Mouse (Mus musculus) midbrain, postnatal 0 days (tissue): ENCODE data around the gene Aatf. TPM values are rescaled to one million over a fixed set of nuclear protein-coding genes. Genes with fewer than 3 reads are reported as not detected.

Experiments
- ATAC-seq: fragments of 200-750 bp; cut with Nextera tagmentation; 2 replicates; pipeline ENCODE4 v1.8.0; 2017; ENCODE audit warnings: moderate number of reproducible peaks, mild to moderate bottlenecking, moderate TSS enrichment, moderate library complexity; ENCODE audit not compliant: low FRiP score
- DNase-seq: peaks from one replicate; pipeline ENCODE4 v3.0.0-alpha.2; 2015; ENCODE audit warnings: low spot score
- H3K27ac ChIP-seq: fragments of 300-500 bp; sonication (generic); 2 replicates; pipeline ENCODE4 v1.5.1; 2014; ENCODE audit warnings: low read depth, mild to moderate bottlenecking, low read length, mixed read lengths
- H3K27me3 ChIP-seq: fragments of 300-500 bp; sonication (generic); 2 replicates; pipeline ENCODE4 v1.6.1; 2014; ENCODE audit warnings: low read length, control low read depth, mixed read lengths; ENCODE audit not compliant: insufficient read depth
- H3K36me3 ChIP-seq: fragments of 300-500 bp; sonication (generic); 2 replicates; pipeline ENCODE4 v1.6.1; 2014; ENCODE audit warnings: low read length, control low read depth, mixed read lengths; ENCODE audit not compliant: insufficient read depth
- H3K4me1 ChIP-seq: fragments of 300-500 bp; sonication (generic); 2 replicates; pipeline ENCODE4 v1.6.1; 2014; ENCODE audit warnings: mild to moderate bottlenecking, control low read depth, antibody characterized with exemption, low read length, mixed read lengths; ENCODE audit not compliant: insufficient read depth
- H3K4me2 ChIP-seq: fragments of 300-500 bp; sonication (generic); 2 replicates; pipeline ENCODE4 v1.6.1; 2014; ENCODE audit warnings: low read depth, mild to moderate bottlenecking, low read length, mixed read lengths; ENCODE audit not compliant: poor library complexity, severe bottlenecking
- H3K4me3 ChIP-seq: fragments of 300-500 bp; sonication (generic); 2 replicates; pipeline ENCODE4 v1.5.1; 2014; ENCODE audit warnings: low read depth, mild to moderate bottlenecking, low read length, moderate library complexity
- H3K9ac ChIP-seq: fragments of 300-500 bp; sonication (generic); replicated peaks from 2 replicates; pipeline ENCODE4 v1.6.1; 2014; ENCODE audit warnings: mild to moderate bottlenecking, low read length, moderate library complexity, mixed read lengths; ENCODE audit not compliant: poor library complexity, severe bottlenecking
- H3K9me3 ChIP-seq: fragments of 300-500 bp; sonication (generic); 2 replicates; pipeline ENCODE4 v1.6.1; 2016; ENCODE audit warnings: low read length, control low read depth
- CTCF ChIP-seq: IDR thresholded peaks from 2 replicates; pipeline ENCODE4 v1.5.1; 2016; ENCODE audit warnings: antibody characterized with exemption, mild to moderate bottlenecking
- WGBS: fragments of 180-500 bp; shearing (Covaris S2); extraction: QIAGEN DNeasy Blood & Tissue Kit; methylation state at CpG from one replicate; pipeline ENCODE4 v1.1.7; 2014; 5-methylcytosine and 5-hydroxymethylcytosine counted together
- polyA plus RNA-seq: library from polyadenylated mRNA; unstranded; fragments of >200 nt; fragmentation: Nextera tagmentation; extraction: Ambion mirVana; gene quantifications from 2 replicates; pipeline ENCODE4 v1.2.1, GENCODE M21; 2015
- total RNA-seq: library from RNA; depleted of rRNA; stranded (reverse); fragments of >200 nt; gene quantifications from 2 replicates; pipeline ENCODE4 v1.2.3, GENCODE M21; 2014

The Aatf gene
- total and polyA plus RNA-seq, 2 experiments from 2014 or later = 27.3 to 39.2 TPM

DNA sequence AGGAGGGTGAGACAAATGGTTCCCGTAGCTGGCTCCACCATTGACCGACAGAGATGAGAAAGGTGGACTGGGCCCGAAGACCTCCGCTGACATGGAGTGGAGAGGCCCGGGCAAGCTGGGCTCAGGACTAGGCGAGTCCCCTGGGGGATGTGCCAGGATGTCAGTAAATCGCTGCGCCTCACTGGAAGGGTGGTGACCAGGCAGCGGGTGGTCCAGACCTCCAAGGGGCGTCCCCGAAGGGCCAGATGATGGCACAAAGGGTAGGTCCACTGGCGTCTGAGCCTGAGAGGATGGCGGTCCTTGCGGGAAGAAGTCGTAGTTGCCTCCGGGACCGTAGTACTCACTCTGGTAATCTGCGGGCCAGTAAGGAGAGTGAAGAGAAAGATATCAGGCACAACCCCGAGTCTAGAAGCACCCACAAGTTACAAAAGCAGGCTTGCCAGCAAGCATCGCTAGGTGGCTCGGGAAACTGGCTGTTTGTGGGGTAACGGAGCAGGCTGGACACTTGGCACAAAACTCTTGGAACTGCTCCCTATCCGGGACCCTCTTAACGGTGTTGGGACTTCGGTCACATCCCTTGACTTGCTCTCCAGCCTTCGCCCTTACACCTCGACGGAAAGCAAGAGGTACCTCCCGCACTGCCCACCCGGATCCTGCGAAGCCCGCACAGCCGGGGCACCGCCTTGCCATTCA lies 6.4 kb upstream of the Aatf start:
- Histone ChIP-seq H3K4me1 (no peaks in the 10 kb centered on the region), H3K27ac (peak overlapping the region; percentile 47), H3K4me3 (peak overlapping the region; percentile 49), H3K36me3 (no peaks in the 10 kb centered on the region), H3K27me3 (peaks cover 45% of the 10 kb centered on the region), H3K9ac (peak overlapping the region; percentile 30), H3K9me3 (no peaks in the 10 kb centered on the region), H3K4me2 (peak overlapping the region; percentile 44)
- 4% methylated on average over 33 of the region's 34 CpGs for WGBS
- ATAC-seq = no peak
- no peak for TF ChIP-seq CTCF
- DNase-seq = no peak

DNA sequence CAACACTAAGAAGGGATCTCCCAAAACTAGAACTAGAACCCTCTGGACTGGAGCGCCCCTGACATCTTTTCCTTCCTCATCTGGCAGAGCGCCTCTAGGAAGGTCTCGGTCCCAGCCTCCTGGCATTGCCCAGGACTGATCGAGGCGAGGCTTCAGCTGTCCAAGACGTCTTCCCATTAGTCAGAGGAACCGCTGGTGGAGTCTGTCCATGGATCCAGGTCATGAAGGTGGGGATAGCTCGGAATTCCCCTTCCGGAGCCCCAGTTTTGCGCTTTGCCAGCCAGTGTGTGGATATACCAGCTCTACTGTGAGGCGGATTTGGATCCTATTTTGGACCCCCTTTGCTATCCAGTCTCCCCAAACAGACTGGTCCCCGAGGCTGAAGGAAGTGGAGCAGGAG lies 5.7 kb upstream of the Aatf start:
- no peak for TF ChIP-seq CTCF
- Histone ChIP-seq H3K9ac (peak overlapping the region; percentile 30), H3K27me3 (peaks cover 43% of the 10 kb centered on the region), H3K9me3 (no peaks in the 10 kb centered on the region), H3K36me3 (no peaks in the 10 kb centered on the region), H3K4me3 (peak overlapping the region; percentile 49), H3K27ac (peak overlapping the region; percentile 47; the same call in 1 of the 2 replicates), H3K4me2 (peak overlapping the region; percentile 44), H3K4me1 (no peaks in the 10 kb centered on the region)
- DNase-seq = no peak
- 12% methylated on average over 12 of the region's 12 CpGs for WGBS
- no peak for ATAC-seq

DNA sequence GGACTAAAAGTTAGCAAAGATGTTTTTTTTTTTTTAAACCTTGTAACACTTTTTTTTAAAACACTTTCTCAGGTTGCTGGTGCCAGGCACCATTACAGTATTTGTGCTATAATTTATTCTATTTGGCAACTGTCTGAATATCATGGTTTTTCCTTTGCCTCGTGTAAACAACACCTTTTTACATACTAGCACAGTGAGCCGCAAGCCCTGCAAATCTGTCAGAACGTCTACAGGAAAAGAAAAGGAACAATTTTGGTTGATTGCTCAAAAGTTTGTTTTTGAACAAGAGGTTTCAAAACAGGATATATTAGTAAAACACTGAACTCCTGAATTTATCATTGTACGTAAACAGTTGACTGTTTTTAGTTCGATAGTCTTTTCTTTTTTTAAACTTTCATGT lies 4.9 kb upstream of the Aatf start:
- no peak for ATAC-seq
- 29% methylated on average over 5 of the region's 5 CpGs for WGBS
- Histone ChIP-seq H3K4me2 (peak overlapping the region; percentile 44; the same call in 1 of the 2 replicates), H3K27me3 (peaks cover 40% of the 10 kb centered on the region), H3K27ac (no peak overlapping the region), H3K36me3 (no peaks in the 10 kb centered on the region), H3K9me3 (no peaks in the 10 kb centered on the region), H3K9ac (no peak overlapping the region), H3K4me1 (no peaks in the 10 kb centered on the region), H3K4me3 (peak overlapping the region; percentile 49)
- no peak for DNase-seq
- no peak for TF ChIP-seq CTCF

DNA sequence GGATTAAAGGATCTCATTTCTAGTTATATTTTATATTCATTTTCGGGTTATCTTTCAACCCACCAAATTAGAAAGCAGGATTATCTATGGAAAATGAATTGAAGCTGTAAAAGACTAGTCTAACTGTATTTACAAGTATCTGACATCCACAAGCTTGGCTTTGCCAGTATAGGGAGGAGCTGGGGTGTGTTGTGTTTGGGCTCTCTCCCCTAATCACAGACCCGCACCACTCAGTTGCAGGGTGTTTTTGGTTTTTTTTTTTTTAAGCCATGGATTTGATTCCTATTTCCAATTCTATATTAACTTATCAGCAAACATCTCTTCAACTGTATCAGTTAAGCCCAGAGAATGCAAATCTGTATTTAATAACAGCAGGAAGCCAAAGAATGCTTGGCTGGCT lies 4.1 kb upstream of the Aatf start:
- Histone ChIP-seq H3K27ac (no peak overlapping the region), H3K4me2 (peak overlapping the region; percentile 37), H3K36me3 (no peaks in the 10 kb centered on the region), H3K27me3 (peaks cover 40% of the 10 kb centered on the region), H3K4me3 (peak overlapping the region; percentile 6; the same call in 1 of the 2 replicates), H3K4me1 (no peaks in the 10 kb centered on the region), H3K9ac (no peak overlapping the region), H3K9me3 (no peaks in the 10 kb centered on the region)
- no peak for TF ChIP-seq CTCF
- ATAC-seq (no peak), DNase-seq (no peak)
- 24% methylated on average over 2 of the region's 2 CpGs for WGBS

DNA sequence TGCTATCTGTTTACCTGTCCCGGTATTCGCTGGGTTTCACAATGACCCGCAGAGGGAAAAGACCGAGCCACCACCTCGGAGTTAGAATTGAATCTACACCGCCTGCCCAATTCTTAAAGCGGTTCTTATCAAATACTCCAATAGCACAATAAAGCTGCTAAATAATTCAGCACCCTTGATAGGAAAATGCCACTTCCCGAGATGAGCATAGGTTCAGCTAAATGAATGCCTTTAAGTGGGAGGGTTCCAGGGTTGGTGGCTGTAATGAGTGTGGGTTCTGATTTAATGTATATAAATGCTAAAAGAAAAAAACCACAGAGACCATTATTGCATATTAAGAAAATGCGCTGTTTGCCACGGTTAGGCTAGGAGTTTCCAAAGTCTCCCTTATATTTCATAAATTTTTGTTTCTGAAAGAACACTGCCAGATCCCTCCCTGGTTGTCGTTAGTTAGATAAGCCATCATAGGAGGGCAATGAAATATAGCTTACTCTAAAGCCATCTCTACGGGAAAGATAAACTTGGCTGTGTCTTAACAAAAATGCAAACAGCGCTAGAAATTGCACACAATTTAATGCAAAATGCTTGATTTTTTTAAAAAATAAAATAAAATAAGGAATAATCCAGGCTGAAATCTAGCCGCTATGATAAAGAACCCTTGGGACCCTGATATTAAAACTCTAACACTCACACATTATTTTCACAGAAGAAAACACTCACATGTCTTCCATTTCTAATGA lies 3.3 kb upstream of the Aatf start:
- ATAC-seq (no peak), DNase-seq (no peak)
- no peak for TF ChIP-seq CTCF
- Histone ChIP-seq H3K36me3 (no peaks in the 10 kb centered on the region), H3K9ac (peak overlapping the region; percentile 36; the same call in 1 of the 2 replicates), H3K9me3 (no peaks in the 10 kb centered on the region), H3K27ac (no peak overlapping the region), H3K4me1 (no peaks in the 10 kb centered on the region), H3K4me3 (peak overlapping the region; percentile 12; the same call in 1 of the 2 replicates), H3K4me2 (peak overlapping the region; percentile 37), H3K27me3 (peaks cover 38% of the 10 kb centered on the region)
- 8% methylated on average over 14 of the region's 14 CpGs for WGBS

DNA sequence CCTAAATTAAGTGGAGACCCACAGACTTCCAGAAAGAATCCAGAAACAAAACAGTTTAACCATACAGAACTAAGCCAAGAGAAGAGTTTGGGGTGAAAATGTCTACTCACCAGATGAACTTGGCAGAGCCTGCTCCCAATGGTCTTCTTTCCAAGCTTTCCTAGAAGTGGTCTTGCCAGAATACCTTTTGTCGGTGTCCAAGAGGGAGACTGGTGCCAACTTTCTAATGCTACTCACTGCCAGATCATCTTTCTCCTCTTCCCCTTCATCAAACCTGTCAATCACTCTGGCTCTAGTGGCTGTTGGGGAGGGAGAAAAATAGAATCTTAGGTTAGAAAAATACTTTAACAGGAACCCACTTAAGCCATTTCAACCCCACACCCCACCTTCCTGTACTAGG lies 1.3 kb downstream of the Aatf start:
- peak overlapping the region; percentile 65; the same call in 1 of the 2 replicates for H3K4me2 ChIP-seq

More for the DNA sequence above, 1.3 kb downstream of the Aatf start:
- TF ChIP-seq CTCF = no peak
- no peaks in the 10 kb centered on the region for H3K9me3 ChIP-seq
- no peak overlapping the region for H3K4me3 ChIP-seq
- ATAC-seq = no peak
- no peaks in the 10 kb centered on the region for H3K36me3 ChIP-seq
- DNase-seq = no peak
- H3K27me3 ChIP-seq = peaks cover 16% of the 10 kb centered on the region
- WGBS = 81% methylated on average over 1 of the region's 1 CpGs
- no peaks in the 10 kb centered on the region for H3K4me1 ChIP-seq
- no peak overlapping the region for H3K9ac ChIP-seq
- no peak overlapping the region for H3K27ac ChIP-seq
